Mouse (Mus musculus) erythroblast, embryonic 14.5 days (primary cell): ENCODE measurements around the gene Grhl1. TPM values are rescaled to one million over a fixed set of nuclear protein-coding genes. Genes with fewer than 3 reads are reported as not detected.

Experiments
- H3K27me3 ChIP-seq: 2 replicates; pipeline ENCODE4 v1.6.1; 2012; ENCODE audit warnings: inconsistent platforms; ENCODE audit not compliant: control insufficient read depth
- H3K36me3 ChIP-seq: 2 replicates; pipeline ENCODE4 v1.6.1; 2012; ENCODE audit warnings: mild to moderate bottlenecking, inconsistent platforms; ENCODE audit not compliant: control insufficient read depth
- H3K4me1 ChIP-seq: 2 replicates; pipeline ENCODE4 v1.6.1; 2012; ENCODE audit warnings: inconsistent platforms; ENCODE audit not compliant: control insufficient read depth
- H3K4me3 ChIP-seq: replicated peaks from 2 replicates; pipeline ENCODE3; 2012; ENCODE audit warnings: moderate library complexity, mild to moderate bottlenecking, inconsistent platforms
- H3K9me3 ChIP-seq: 2 replicates; pipeline ENCODE4 v1.6.1; 2012; ENCODE audit warnings: low read length, inconsistent platforms, mixed read lengths; ENCODE audit not compliant: control insufficient read depth
- GATA1 ChIP-seq: IDR thresholded peaks from 2 replicates; pipeline ENCODE4 v1.6.1; 2012; ENCODE audit warnings: low read length, inconsistent platforms, mixed read lengths
- TAL1 ChIP-seq: IDR thresholded peaks from 3 replicates; pipeline ENCODE4 v1.6.1; 2012; ENCODE audit warnings: low read length, inconsistent platforms, mixed read lengths
- polyA plus RNA-seq: library from polyadenylated mRNA; stranded (reverse); fragments of >175 nt; gene quantifications from 2 replicates; pipeline ENCODE4 v1.2.3, GENCODE M21; 2012

Grhl1 gene
- polyA plus RNA-seq, 1 experiment = 0.04 TPM

DNA sequence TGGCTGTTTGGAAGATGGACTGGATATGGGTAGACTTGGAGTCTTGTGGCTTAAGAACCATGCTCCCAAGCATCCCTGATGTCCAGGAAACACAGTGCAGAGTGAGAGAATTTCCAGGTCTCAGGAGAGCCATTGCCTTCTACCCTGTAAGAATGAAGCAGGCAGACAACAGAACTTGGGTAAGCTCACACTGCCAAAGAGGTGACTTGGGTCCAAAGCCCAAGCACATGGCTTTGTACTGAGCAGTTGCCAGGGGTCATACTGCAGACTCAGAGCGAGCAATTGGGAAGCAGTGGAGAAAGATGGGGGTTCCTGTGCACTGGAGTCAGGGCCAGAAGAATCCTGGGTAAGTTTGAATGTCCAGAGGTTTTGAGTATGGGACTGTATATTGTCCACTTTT is 76.0 kb downstream of the Grhl1 start:
- Histone ChIP-seq H3K36me3 (peaks cover 10% of the 10 kb centered on the region), H3K9me3 (no peaks in the 10 kb centered on the region), H3K4me3 (no peak overlapping the region), H3K4me1 (peaks cover 93% of the 10 kb centered on the region), H3K27me3 (no peaks in the 10 kb centered on the region)
- TF ChIP-seq TAL1 = no peak
- TF ChIP-seq GATA1 = no peak

DNA sequence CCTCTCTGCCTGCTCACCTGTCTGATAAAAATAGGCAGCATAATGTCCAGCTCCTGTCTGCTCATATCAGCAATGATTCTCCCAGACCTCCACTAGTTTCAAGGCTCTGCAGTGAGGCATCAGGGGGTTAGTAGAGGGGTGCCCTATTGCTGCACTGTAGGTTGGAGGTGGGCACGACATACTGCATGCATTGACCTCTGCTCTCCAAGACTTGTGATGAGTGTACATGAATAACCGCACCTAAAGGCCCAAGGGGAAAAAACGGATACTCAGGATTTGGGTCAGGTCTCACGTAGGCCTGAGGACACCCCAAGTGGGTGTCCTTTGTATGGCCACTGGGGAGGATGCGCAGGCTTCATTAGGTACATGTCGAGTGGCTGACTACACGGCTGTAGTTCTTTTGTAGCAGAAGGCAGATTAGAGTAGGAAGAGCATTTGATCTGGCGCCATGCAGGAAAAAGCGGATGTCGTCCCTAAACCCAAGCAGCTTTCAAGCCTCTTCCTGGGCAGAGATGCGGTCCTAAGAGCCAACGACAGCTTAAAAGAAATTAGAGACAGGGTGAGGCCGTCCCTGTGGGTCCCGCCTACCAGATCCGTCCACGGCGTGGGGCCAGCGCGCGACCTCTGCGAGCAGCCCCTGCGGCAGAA is 78.5 kb downstream of the Grhl1 start:
- TF ChIP-seq GATA1 (no peak), TAL1 (no peak)
- H3K27me3 ChIP-seq = no peaks in the 10 kb centered on the region
- H3K4me1 ChIP-seq = peaks cover 92% of the 10 kb centered on the region
- no peaks in the 10 kb centered on the region for H3K9me3 ChIP-seq
- peak overlapping the region; percentile 93 for H3K4me3 ChIP-seq
- H3K36me3 ChIP-seq = peaks cover 31% of the 10 kb centered on the region

DNA sequence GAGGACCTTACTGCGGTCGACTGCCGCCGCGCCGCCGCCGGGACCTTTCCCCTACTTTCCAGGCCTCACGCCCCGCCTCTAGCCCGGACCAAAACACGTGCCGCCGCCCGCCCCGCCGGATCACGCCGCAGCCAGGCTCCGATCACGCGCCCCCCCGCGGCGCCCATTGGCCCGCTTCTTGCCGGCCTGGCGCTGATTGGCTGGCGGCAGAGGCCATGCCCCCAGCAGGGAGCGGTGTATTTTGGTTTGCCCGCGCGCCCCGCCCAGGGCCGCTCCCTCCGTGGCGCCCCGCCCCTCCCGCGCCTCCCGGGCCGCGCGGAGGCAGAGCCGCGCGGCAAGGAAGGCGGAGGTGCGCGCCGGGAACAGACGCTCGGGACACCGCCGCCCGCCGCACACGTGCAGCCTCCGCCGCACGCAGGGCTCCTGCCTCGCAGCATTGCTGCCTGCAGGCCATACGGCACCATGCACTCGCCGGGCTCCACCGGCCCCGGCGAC is 79.0 kb downstream of the Grhl1 start, which contains the start of gene Klf11:
Gene Klf11, plus strand, starts transcription at position 212 of the 495 bp plus-strand sequence.
- Histone ChIP-seq H3K9me3 (no peaks in the 10 kb centered on the region), H3K4me3 (peak within 1 kb of the TSS; percentile 93), H3K36me3 (peaks cover 37% of the 10 kb centered on the region), H3K4me1 (peaks cover 92% of the 10 kb centered on the region), H3K27me3 (no peaks in the 10 kb centered on the region)
- TF ChIP-seq TAL1 = no peak
- TF ChIP-seq GATA1 = no peak

DNA sequence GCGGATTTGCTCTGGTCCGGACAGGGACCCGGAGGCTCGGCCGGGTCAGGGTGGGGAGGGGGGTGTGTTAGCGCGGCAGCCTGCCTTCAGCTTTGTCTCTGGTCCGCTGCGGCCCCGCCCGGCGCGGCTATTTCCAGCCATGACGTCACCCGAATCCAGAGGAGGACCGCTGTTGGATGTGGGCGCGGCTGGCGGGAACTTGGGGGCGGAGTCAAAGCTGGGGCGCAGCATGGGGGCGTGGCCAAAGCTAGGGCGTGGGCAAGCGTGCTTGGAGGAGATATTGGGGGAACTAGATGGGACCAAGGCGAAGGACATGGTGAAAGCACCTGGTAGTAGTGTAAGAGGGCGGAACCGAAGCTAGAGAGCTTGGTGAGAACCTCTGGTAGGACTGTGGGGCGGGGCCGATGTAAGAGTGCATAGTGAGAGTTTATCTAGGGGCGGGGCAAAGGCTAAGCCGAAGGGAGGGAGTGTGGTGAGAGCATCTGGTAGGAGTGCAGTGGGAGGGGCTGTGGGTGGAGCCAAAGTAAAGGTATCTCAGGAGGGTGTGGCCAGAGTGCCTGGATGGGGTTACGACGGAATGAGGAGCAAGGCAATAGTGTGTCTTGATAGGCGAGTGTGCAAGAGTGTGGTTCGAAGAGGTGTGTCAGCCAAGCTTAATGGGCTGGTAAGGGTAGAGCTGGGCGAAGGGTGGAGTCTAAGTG is 79.7 kb downstream of the Grhl1 start:
- Histone ChIP-seq H3K4me1 (peaks cover 93% of the 10 kb centered on the region), H3K36me3 (peaks cover 44% of the 10 kb centered on the region), H3K27me3 (no peaks in the 10 kb centered on the region), H3K9me3 (no peaks in the 10 kb centered on the region), H3K4me3 (peak overlapping the region; percentile 93)
- TF ChIP-seq TAL1 = peak; percentile 48; the same call in 2 of the 3 replicates
- 0 out of 2 replicates have a peak, but pooled peaks have one; percentile 28 for TF ChIP-seq GATA1

DNA sequence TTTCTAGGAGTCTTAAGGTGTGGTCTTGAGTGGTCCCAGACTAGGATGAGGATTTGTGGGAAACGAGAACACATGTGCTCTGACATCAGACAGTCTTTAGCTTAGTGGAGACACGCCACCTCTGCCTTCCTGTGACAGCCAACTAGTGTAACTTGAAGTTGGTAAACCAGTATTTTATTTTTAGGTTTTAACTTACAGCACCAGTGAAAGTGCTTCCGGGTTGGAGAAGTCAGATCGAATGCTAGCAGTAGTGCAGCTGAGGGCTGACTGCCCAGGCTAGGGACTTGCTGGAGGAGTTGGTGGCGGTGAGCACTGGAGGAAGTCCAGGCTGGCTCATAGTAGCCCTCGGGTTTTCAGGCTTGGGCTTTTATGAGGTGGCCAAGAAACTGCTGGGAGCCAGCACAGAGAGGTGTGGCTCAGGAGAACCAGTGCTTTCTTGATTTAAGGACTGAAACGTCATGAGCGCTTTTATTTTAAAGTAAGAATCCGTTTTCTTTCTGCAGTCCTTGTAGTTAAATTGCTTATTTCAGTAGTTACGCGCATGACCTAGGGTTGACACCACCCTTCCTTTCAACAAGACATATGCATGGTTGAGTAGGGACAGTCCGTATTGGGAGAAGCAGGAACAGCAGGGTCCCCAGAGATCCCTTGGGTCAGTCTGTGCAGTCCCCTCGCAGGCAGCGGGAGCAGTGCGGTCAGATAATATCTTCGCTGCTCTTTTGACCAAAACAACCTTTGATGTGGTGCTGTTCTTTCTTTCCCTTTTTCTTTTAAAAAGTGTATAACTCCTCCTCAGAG is 82.2 kb downstream of the Grhl1 start:
- TF ChIP-seq TAL1 (no peak), GATA1 (no peak)
- Histone ChIP-seq H3K4me1 (peaks cover 94% of the 10 kb centered on the region), H3K9me3 (no peaks in the 10 kb centered on the region), H3K36me3 (peaks cover 69% of the 10 kb centered on the region), H3K27me3 (no peaks in the 10 kb centered on the region), H3K4me3 (no peak overlapping the region)

DNA sequence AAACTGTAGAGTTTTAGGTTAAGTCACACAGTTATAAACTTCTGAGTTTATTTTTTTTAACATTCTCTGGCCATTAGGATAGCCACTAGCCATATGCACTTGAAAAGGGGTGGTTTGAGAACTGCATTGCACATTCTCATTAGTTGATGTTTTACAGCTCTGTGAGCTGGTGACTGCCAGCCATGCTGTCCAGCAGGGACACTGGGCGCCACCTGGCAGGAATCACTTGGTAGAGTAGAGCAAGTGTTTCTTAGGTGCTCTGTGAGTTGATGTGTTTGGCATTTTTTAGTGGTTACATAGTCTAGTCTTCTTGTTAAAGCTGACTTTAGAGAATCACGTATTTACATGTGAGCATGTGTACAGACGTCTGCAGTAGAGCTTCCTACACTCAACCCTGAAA is 84.4 kb downstream of the Grhl1 start:
- Histone ChIP-seq H3K9me3 (no peaks in the 10 kb centered on the region), H3K27me3 (no peaks in the 10 kb centered on the region), H3K4me1 (peaks cover 82% of the 10 kb centered on the region), H3K36me3 (peaks cover 89% of the 10 kb centered on the region), H3K4me3 (no peak overlapping the region)
- TF ChIP-seq TAL1 (no peak), GATA1 (no peak)

DNA sequence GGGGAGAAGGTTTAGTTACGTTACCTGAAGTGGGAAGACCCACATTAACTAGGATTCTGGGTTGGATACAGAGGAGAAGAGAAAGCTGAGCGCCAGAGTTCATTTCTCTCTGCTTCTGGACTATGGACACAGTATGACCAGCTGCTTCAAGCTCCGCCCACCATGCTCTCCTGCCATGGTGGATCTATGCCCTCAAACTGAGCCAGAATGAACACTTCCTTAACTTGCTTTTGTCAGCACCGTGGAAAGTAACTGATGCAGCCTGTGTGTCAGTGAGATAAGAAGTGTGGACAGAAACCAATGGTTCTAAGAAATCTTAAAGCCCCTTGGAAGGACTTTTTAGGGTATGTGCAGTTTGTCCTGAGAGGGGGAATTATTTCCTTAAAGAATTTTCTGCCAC is 86.9 kb downstream of the Grhl1 start:
- TF ChIP-seq TAL1 (no peak), GATA1 (no peak)
- no peak overlapping the region for H3K4me3 ChIP-seq
- peaks cover 58% of the 10 kb centered on the region for H3K4me1 ChIP-seq
- H3K27me3 ChIP-seq = no peaks in the 10 kb centered on the region
- peaks cover 94% of the 10 kb centered on the region for H3K36me3 ChIP-seq
- H3K9me3 ChIP-seq = no peaks in the 10 kb centered on the region

DNA sequence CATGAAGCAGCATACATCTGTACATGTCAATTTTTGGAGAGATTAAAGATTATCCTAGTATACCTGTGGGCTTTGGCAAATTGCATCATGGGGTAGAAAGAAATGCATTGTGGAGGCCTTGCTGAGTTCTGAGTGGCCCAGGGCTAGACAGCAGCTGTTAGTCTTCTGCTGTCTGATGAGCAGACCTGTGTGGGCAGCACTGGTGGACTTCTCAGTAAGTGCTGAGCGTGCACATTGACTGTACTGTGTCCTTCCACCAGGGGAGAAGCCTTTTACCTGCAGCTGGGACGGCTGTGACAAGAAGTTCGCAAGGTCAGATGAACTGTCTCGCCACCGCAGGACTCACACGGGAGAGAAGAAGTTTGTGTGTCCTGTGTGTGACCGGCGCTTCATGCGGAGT is 87.8 kb downstream of the Grhl1 start:
- no peak for TF ChIP-seq TAL1
- TF ChIP-seq GATA1 = no peak
- peaks cover 49% of the 10 kb centered on the region for H3K4me1 ChIP-seq
- no peaks in the 10 kb centered on the region for H3K27me3 ChIP-seq
- no peaks in the 10 kb centered on the region for H3K9me3 ChIP-seq
- H3K36me3 ChIP-seq = peaks cover 89% of the 10 kb centered on the region
- no peak overlapping the region for H3K4me3 ChIP-seq

DNA sequence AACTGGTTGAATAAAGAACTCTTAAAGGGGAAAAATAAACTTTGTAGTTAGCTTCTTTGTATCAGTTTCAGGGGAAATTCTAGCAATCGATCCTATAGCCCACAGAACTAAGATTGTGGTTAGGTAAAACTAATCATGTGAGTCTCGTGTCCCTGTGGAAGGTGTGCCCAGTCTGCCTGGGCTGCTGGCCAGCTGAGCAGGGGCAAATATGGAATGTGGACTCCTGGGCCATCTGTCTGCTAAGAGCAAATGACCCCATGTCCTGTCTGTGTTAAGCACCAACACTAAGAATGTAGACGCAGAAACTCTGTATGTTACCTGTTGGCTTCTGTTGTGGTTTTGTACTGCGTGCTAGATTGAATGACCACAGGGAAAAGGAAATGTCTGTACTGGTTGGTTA is 89.0 kb downstream of the Grhl1 start:
- H3K36me3 ChIP-seq = peaks cover 77% of the 10 kb centered on the region
- no peak for TF ChIP-seq TAL1
- no peak for TF ChIP-seq GATA1
- H3K9me3 ChIP-seq = no peaks in the 10 kb centered on the region
- H3K4me1 ChIP-seq = peaks cover 37% of the 10 kb centered on the region
- H3K4me3 ChIP-seq = no peak overlapping the region
- H3K27me3 ChIP-seq = no peaks in the 10 kb centered on the region
